Mouse (Mus musculus): ENCODE measurements around the gene Tmem121b.

GRCm38 (mm10) chr6:120542061-120542460, 48.5 kb upstream of the Tmem121b start:
- TF ChIP-seq POLR2A (IDR thresholded peaks at IDR 0.05; ENCODE audit: extremely low read depth, insufficient read depth, low read length) (no peak), CTCF (IDR thresholded peaks at IDR 0.05; ENCODE audit: extremely low read depth, insufficient read depth, low read length) (no peak)

All from cortical plate, adult 2 months (tissue).